Mouse (Mus musculus): Measurements from ENCODE around the gene Ube2l6. TPM values are rescaled to one million over a fixed set of nuclear protein-coding genes. Genes with fewer than 3 reads are reported as not detected.
"Not testable (repeated sequence)": the region's sequence is repeated elsewhere in the genome, so short reads cannot be mapped to it uniquely, and the experiment has no call there.

The Ube2l6 gene
- total RNA-seq, 2 experiments from 2014 or later: 4.2 to 8.1 TPM

DNA sequence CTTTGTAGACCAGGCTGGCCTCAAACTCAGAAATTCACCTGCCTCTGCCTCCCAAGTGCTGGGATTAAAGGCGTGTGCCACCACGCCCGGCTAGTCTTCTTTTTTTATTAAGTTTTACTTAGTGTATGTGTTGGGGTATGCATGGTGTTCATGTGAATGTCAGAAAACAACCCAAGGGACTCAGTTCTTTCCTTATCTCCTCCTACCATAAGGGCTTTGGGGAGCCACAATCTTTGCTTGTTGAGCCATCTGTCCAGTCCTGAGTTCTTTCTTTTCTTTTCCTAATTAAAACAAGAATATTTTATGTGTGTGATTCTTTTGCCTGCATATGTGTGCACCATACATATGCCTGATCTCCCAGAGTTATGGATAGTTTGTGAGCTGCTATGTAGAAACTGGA is 5.5 kb upstream of the Ube2l6 start:
- no peak for DNase-seq

DNA sequence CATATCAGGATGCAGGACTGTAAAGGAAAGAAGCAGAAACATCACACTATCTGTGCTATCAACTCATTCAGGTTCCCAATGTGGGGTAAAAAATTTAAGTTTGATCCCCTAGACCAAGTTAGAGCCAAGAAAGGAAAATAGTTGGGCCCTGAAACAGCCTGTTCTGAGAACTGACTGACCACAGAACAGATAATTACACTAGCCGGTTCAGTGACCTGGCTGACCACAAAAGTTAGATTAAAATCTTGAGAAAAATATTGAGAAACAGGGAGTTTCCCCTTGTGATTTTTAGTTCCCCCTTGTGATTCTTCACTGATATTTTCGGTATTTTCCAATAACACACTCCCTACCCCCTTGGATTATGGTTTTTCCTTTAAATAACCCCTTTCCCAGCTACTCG is 4.8 kb upstream of the Ube2l6 start:
- no peak for DNase-seq

DNA sequence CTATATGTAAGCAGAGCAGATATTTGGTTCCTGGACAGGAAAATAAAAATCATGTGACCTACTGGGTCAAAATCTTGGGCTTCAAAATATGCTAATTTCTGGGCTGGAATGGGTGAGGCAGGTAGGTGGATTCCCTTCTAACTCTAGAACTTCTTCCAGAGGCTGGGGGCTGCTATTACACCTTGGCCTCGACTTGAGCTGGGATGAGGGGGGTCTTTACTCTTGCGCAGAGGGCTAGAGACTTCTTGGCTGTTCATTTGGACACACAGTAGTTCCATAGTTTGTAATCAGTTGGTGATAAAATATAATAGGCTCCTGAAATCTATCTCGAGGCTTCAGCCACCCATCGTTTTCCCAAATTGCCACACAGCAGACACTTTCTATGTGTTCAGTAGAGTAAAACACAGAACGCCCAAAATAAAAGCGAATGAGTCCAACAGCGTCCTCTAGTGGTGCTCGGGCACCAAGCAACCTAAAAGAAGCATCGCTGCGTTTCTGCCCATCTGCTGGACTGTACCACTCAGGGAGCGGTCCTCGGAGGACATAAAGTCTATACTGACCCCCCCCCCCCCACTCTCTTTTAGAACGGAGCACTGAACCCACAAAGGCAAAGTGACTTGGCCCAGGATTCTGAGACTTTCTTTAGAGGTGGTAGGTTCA is 665 bp upstream of the Ube2l6 start:
- peak; percentile 60 for DNase-seq

DNA sequence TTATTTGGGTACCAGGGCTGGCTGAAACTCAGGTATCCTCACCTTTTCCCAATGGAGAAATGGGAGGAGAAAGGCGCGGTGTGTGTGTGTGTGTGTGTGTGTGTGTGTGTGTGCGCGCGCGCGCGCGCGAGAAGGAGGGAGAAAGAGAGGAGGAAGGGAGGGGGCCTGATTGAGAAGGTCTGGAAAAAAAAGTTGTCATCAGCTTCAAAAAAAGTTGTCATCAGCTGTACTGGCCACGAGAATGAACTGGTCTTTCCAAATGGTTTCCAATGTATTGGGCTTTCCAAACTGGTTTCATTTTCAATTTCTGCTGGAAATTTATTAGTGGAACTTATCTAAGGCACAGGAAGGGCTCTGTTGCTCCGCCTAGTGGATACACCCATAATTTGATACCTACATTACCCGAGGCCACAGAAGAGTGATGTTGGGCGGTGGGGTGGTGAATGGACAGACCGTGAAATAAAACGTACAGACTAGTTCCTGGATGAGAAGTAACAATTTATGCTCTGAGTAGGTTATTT is 473 bp downstream of the Ube2l6 start:
- DNase-seq: peak; percentile 48

DNA sequence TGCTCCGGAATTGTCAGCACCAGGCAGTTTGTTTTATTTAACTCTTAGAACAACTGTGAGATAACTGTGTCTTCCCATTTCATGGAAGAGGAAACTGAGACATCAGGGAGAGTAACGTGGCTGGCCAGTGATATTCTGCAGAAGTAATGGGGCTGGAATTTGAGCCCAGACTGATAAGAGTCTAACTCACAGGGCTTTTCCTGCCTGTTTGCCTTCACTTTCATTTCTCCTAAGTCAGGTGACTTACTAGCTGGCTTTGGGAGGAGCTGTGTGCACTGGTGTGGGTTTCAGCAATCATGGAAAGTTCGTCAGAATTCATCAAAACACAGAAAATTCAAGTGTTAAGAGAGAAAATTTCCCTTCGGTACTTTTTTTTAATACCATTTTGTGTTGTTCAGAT is 1.7 kb downstream of the Ube2l6 start:
- DNase-seq: no peak

DNA sequence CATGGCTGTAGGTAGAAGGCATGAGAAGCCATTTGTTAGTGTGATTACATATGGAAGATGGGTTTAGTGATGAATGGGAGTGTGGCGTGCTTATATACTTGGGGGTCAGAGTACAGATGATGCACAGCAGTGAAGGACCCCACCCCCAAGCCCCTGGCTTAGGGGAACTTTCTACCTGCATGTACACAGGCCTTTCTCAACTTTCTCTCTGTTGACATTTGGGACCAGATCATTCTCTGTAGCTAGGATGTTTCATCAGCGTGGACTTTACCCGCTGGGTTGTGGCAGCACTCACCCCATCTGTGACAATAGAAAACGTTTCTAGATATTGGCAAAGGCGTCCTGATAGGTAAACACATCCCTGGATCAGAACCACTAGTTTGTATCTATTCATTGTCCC is 2.6 kb downstream of the Ube2l6 start:
- DNase-seq: not testable (repeated sequence)

DNA sequence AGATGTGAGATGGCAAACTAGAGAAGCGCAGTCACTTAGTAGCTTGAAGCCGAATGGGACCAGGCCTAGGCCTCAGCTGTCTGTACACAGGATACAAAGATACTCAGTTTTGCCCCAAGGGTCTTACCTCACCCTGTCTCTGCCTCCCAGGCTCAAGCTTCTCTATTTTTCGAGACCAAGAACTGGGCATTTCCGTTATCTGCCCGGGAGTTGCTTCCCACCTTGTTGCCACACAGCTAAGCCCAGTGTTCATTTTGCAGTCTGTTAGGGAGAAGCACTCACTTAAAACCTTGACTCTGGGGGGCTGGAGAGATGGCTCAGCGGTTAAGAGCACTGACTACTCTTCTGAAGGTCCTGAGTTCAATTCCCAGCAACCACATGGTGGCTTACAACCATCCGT is 5.3 kb downstream of the Ube2l6 start:
- no peak for DNase-seq

GRCm38 (mm10) chr2:84806546-84806945 is 7.9 kb downstream of the Ube2l6 start:
- no peak for DNase-seq

GRCm38 (mm10) chr2:84809330-84809729 is 10.7 kb downstream of the Ube2l6 start:
- DNase-seq: no peak

DNA sequence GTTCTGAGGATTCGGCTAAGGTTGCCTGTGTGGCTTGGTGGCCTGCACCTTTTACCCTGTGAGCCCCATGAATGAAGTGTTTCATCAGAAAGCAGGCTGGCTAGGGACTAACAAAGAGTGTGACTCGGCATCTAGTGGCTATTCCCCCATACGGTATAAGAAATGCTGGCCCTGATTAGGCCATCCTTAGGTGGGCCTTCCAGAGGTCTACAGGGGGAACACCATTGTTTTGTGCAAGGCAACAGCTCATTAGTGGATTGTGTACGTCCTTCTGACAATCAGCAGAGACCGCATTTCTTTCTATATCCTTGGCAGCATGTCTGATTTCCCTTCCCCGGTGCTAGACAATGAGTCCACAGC is 11.9 kb downstream of the Ube2l6 start:
- no peak for DNase-seq

DNA sequence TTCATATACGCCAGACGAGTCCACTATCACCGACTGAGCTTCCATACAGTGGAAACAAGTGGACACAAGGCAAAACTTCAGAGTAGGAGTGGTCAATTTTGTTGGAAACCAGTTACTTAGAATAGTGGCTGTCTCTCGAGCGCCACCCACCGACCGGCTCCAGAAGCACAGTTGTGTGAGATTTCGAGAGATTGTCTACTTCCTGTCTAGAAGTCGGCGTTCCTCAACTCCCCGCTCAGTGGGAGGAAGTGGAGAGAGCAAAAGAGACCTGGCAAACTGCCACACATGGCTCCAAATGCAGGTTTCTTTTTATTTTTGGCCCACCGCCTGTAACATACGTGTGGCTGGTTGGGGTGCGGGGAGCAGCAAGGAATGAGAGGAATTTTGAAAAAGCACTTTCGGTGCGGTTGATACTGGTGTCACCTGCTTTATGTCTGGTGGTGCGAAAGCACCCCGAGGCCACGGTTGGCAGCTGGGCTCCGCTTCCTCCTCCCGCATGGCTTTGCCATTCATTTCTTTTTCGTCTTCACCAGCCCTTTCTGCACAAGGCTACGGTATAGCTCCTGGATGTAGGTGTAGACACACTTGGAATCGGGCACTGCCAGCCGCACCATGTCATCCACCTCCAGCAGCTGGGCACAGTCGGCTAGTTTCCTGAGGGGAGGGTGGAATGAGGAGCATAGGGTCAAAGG is 12.4 kb downstream of the Ube2l6 start:
- peak; percentile 71 for DNase-seq

GRCm38 (mm10) chr2:84811880-84812279 is 13.3 kb downstream of the Ube2l6 start:
- no peak for DNase-seq

- no peak for DNase-seq
Measured at GRCm38 (mm10) chr2:84812676-84813075, 14.0 kb downstream of the Ube2l6 start.

GRCm38 (mm10) chr2:84819861-84820260 is 21.2 kb downstream of the Ube2l6 start:
- DNase-seq: peak; percentile 41

GRCm38 (mm10) chr2:84822552-84822951 is 23.9 kb downstream of the Ube2l6 start, which contains the start of gene Smtnl1:
TSS of gene Smtnl1 (minus strand) at chr2:84822652.
- no peak for DNase-seq

DNA sequence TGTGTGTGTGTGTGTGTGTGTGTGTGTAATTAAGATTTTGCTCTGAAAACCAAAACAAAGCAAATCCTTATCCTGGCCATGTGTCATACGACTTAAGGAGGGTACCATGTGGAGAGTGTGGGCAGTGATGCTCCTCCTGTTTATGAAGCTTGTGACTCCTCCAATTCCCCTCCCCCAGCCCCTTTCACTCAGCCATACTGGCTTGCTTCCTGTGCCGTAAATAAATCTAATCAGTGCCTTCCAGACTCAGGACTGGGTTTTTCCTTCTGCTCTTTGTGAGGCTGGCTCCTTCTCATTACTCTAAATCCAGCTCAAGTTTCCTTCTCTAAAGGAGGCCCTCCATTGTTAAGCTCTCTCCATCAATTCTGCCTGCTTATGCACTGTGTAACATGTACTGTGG is 24.6 kb downstream of the Ube2l6 start:
- no peak for DNase-seq

- DNase-seq: peak; percentile 87
Measured at GRCm38 (mm10) chr2:84826488-84827282, 28.1 kb downstream of the Ube2l6 start, which contains the start of gene Timm10. TSS of gene Timm10 (plus strand) at chr2:84826997.

GRCm38 (mm10) chr2:84827283-84827920 is 28.8 kb downstream of the Ube2l6 start:
- DNase-seq: no peak

DNA sequence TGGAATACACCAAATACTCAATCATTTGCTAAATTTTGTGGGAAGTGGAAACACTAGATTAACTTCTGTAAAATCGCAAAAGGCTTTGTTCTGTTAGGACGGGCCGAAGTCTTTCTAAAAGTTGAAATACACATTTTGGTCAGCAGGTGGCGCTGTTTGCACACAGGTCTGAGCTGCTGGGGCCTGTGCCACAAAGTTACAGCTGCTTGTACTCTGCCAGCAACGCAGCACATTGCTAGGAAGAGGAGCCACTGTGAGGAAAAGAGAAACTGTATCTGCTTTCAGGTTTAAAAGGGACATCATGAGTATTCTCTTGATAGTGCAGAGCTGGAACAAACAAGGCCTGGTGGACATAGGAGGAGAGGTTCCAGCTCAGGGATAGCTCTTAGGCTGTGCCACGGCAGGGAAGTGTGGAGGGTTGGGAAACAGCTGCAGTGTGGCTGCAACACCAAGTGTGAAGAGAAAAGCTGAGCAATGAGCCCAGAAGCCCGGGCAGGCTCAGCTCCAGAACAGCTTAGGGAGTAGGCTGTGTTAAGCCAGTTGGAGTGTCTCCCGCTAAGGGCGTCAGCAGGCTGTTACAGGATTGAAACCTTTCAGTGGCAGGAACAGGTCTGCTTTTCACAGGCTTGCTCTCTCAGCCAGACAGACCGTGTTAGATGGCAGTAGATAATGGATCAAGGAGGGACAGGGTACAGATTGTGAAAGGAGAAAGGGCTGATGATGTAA is 33.2 kb downstream of the Ube2l6 start:
- peak; percentile 85 for DNase-seq

GRCm38 (mm10) chr2:84837107-84837506 is 38.5 kb downstream of the Ube2l6 start:
- DNase-seq: no peak

- peak; percentile 39 for DNase-seq
Measured at GRCm38 (mm10) chr2:84837817-84838592, 39.4 kb downstream of the Ube2l6 start.
